Mouse (Mus musculus): ENCODE measurements around the gene Nipal1.

DNA sequence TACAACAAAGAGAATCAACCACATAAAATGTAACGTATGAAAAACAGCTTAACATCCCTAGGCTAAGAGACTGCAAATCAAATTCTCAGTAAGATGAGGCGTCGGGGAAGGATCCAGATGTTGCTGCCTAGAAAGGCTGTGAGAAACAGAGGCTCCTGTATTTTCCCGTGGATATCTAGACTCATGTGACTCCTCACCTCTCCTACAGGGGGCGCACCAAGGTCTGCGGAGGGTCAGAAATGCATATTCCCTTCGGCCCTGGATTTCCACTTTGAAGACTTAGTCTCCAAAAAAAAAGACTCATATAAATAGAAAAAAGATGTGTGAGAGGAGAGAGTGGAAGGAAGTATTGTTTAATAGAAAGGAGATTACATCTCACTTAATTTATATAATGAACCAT, 73.0 kb downstream of the Nipal1 start:
- no peak for TF ChIP-seq CHD2 (IDR thresholded peaks at IDR 0.05; ENCODE audit: low read length)
- peak; percentile 46 to 79 (median 61) for TF ChIP-seq CTCF (IDR thresholded peaks at IDR 0.05 in 2 of 3, conservative IDR thresholded peaks at IDR 0.05 in 1 of 3; ENCODE audit: control insufficient read depth in 1 of 3, insufficient read depth in 1 of 3, low read depth in 2 of 3, low read length in 3 of 3, poor library complexity in 1 of 3, severe bottlenecking in 1 of 3)
- no peak for TF ChIP-seq MYB (IDR thresholded peaks at IDR 0.05; ENCODE audit: low read depth, low read length)
- no peak for TF ChIP-seq BHLHE40 (IDR thresholded peaks at IDR 0.05; ENCODE audit: borderline replicate concordance, low read depth, low read length)
- no peak for TF ChIP-seq HCFC1 (IDR thresholded peaks at IDR 0.05; ENCODE audit: low read depth, low read length)
- TF ChIP-seq MEF2A (IDR thresholded peaks at IDR 0.05; ENCODE audit: extremely low read depth, insufficient replicate concordance, low read depth, low read length, poor library complexity, severe bottlenecking): no peak
- no peak for TF ChIP-seq ZMIZ1 (IDR thresholded peaks at IDR 0.05; ENCODE audit: low read depth, low read length)
